In genomic region chr16:38978546-38978945, GRCm38 (mm10) we compare ENCODE assay signal across 16 mouse cellular contexts.
"Had no signal": no experiment of that assay in that cellular context is flagged by ENCODE, and none has a peak within 500 bp of the region (broad histone marks: within the 10 kb centered on the region; RNA-seq: fewer than 3 reads in every experiment).

No protein-coding gene starts in this region.

- H3K9ac ChIP-seq: neural tube, embryonic 13.5 days; neural tube, embryonic 15.5 days; stomach, embryonic 15.5 days had no signal

- H3K9me3 ChIP-seq: neural tube, embryonic 13.5 days; neural tube, embryonic 15.5 days; stomach, embryonic 15.5 days had no signal

- DNase-seq: retina, postnatal 1 day; right cerebral cortex, adult 18-20 months; right cerebral cortex, postnatal 14 days; right cerebral cortex, postnatal 25 days; right cerebral cortex, postnatal 4 days; spleen, adult 18-20 months; thymus, adult 18-20 months; thymus, adult 2 months; thymus, postnatal 14 days; thymus, postnatal 25 days; thymus, postnatal 36 days; thymus, postnatal 4 days had no signal

- H3K27me3 ChIP-seq: neural tube, embryonic 13.5 days; neural tube, embryonic 15.5 days; stomach, embryonic 15.5 days had no signal

- H3K4me3 ChIP-seq: neural tube, embryonic 13.5 days; neural tube, embryonic 15.5 days; stomach, embryonic 15.5 days had no signal

- H3K27ac ChIP-seq: neural tube, embryonic 13.5 days; neural tube, embryonic 15.5 days; stomach, embryonic 15.5 days; stomach, postnatal 0 days had no signal

- H3K36me3 ChIP-seq: neural tube, embryonic 13.5 days; neural tube, embryonic 15.5 days; stomach, embryonic 15.5 days had no signal

- H3K4me1 ChIP-seq: stomach, embryonic 15.5 days had no signal

- H3K4me2 ChIP-seq: neural tube, embryonic 13.5 days; neural tube, embryonic 15.5 days; stomach, embryonic 15.5 days had no signal
